Mouse (Mus musculus) cerebellum, adult 2 months (tissue): Measurements from ENCODE around the gene Uqcrq.

Experiments used
- CTCF ChIP-seq: fragments of 200-500 bp; IDR thresholded peaks from 2 replicates; pipeline ENCODE4 v1.5.1; 2011; ENCODE audit warnings: low read depth, mild to moderate bottlenecking, control low read depth, low read length, moderate library complexity, borderline replicate concordance; ENCODE audit not compliant: insufficient read depth
- POLR2A ChIP-seq: fragments of 200-500 bp; IDR thresholded peaks from 2 replicates; pipeline ENCODE4 v1.6.1; 2011; ENCODE audit warnings: low read length, control low read depth, borderline replicate concordance; ENCODE audit not compliant: insufficient read depth

DNA sequence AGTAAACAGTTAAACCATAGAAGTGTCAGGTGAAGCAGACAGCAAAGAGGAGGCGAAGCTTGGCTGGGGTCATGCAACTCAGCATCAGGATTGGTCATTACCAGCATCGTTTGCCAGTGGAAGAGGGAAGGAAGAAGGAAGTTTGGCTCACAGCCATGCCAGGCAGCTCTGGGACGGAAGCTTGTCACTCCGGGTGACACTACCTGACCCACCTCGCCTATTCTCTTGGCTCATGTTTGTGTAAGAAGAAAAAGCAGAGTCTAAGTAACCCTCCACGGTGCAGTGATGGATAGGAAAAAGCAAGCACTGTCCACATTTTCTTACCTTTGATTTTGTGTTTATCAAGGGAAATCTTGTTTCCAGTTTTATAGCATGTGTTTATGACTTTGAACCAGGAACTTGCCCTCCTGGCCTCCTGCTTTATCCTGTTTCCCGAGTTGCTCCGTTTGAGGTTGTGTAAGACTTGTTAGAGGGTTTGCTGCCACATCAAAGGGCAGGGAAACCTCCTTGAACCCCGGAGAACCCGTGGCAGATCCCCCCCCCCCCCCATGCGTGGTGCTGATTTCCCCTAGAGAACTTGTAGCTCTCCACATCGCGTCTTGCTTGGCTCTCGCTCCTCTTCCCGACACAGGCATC is 19.6 kb upstream of the Uqcrq start:
- TF ChIP-seq POLR2A: no peak
- TF ChIP-seq CTCF: no peak
